Mouse (Mus musculus): Measurements from ENCODE around the gene Trmt44.

DNA sequence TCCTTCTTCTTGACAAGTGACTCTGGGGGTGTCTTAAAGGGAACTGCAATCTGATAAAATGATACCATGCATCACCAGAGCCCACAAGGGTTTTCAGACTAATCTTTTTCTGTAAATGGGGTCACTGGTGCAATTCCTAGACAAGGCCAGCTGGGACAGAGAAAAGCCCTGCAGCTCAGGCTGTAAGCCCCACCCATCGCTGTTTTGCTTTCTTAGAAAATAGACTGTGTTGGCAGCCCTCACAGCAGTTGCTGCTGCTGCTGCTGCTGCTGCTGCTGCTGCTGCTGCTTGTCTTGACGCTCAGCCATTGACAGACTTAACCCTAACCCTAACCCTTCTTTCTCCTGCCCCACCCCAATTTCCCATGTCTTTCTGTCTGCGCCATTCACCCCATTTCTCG, 35.3 kb downstream of the Trmt44 start:
- TF ChIP-seq POLR2A (IDR thresholded peaks at IDR 0.05; ENCODE audit: extremely low read depth, insufficient read depth, low read length) (no peak), CTCF (IDR thresholded peaks at IDR 0.05; ENCODE audit: low read depth, low read length) (no peak)
